Mouse (Mus musculus) myocyte (in vitro differentiated cells): ENCODE results near the gene Dcn. TPM values are rescaled to one million over a fixed set of nuclear protein-coding genes. Genes with fewer than 3 reads are reported as not detected.

Experiments used
- H3K27me3 ChIP-seq: one replicate; pipeline ENCODE4 v1.6.1; 2011; ENCODE audit not compliant: control insufficient read depth, insufficient read depth, insufficient read length
- H3K36me3 ChIP-seq: one replicate; pipeline ENCODE4 v1.6.1; 2011; ENCODE audit not compliant: control insufficient read depth, insufficient read depth
- H3K4me2 ChIP-seq: one replicate; pipeline ENCODE4 v1.6.1; 2011; ENCODE audit warnings: low read depth, control low read depth
- H3K4me3 ChIP-seq: one replicate; pipeline ENCODE4 v1.5.1; 2011; ENCODE audit warnings: mild to moderate bottlenecking, control low read depth, moderate library complexity
- H3K79me2 ChIP-seq: one replicate; pipeline ENCODE4 v1.6.1; 2011; ENCODE audit not compliant: control insufficient read depth, insufficient read depth
- H3ac ChIP-seq: one replicate; pipeline ENCODE4 v1.6.1; 2011; ENCODE audit not compliant: control insufficient read depth, insufficient read length
- CEBPB ChIP-seq: IDR thresholded peaks from 2 replicates; pipeline ENCODE4 v1.6.1; 2011; ENCODE audit warnings: mild to moderate bottlenecking, moderate library complexity; ENCODE audit not compliant: poor library complexity, insufficient read depth, severe bottlenecking
- E2F4 ChIP-seq: IDR thresholded peaks from one replicate; pipeline ENCODE4 v1.6.1; 2011; ENCODE audit warnings: mild to moderate bottlenecking, control low read depth, moderate library complexity; ENCODE audit not compliant: insufficient read depth
- MAX ChIP-seq: IDR thresholded peaks from one replicate; pipeline ENCODE4 v1.6.1; 2011; ENCODE audit warnings: low read depth, mild to moderate bottlenecking, control low read depth
- MYOD1 ChIP-seq, 3 experiments: IDR thresholded peaks; one replicate each; pipeline ENCODE4 v1.6.1; 2011; ENCODE audit warnings: control low read depth in 2 of 3, low read depth in 2 of 3, mild to moderate bottlenecking in 2 of 3, moderate library complexity in 1 of 3; ENCODE audit not compliant: insufficient read length in 2 of 3, control insufficient read depth in 1 of 3
- MYOG ChIP-seq, 3 experiments: IDR thresholded peaks; one replicate each; pipeline ENCODE4 v1.6.1; 2011; ENCODE audit warnings: control low read depth in 2 of 3, low read depth in 2 of 3, mild to moderate bottlenecking in 2 of 3; ENCODE audit not compliant: insufficient read length in 2 of 3, control insufficient read depth in 1 of 3, insufficient read depth in 1 of 3
- POLR2A ChIP-seq: IDR thresholded peaks from one replicate; pipeline ENCODE4 v1.6.1; 2011; ENCODE audit warnings: low read depth, mild to moderate bottlenecking, control low read depth, moderate library complexity; ENCODE audit not compliant: insufficient read length
- POLR2AphosphoS2 ChIP-seq: IDR thresholded peaks from one replicate; pipeline ENCODE4 v1.6.1; 2011; ENCODE audit warnings: low read depth, control low read depth; ENCODE audit not compliant: insufficient read length
- REST ChIP-seq: IDR thresholded peaks from one replicate; pipeline ENCODE4 v1.6.1; 2011; ENCODE audit warnings: mild to moderate bottlenecking, control low read depth, moderate library complexity; ENCODE audit not compliant: insufficient read depth, insufficient read length
- SRF ChIP-seq: IDR thresholded peaks from one replicate; pipeline ENCODE4 v1.6.1; 2011; ENCODE audit warnings: low read depth; ENCODE audit not compliant: control insufficient read depth, insufficient read length
- TCF12 ChIP-seq: IDR thresholded peaks from one replicate; pipeline ENCODE4 v1.6.1; 2011; ENCODE audit warnings: mild to moderate bottlenecking, control low read depth; ENCODE audit not compliant: poor library complexity, insufficient read depth, severe bottlenecking
- TCF3 ChIP-seq: IDR thresholded peaks from one replicate; pipeline ENCODE4 v1.6.1; 2011; ENCODE audit warnings: low read depth, control low read depth; ENCODE audit not compliant: insufficient read length
- USF1 ChIP-seq: IDR thresholded peaks from one replicate; pipeline ENCODE4 v1.6.1; 2011; ENCODE audit warnings: low read depth, mild to moderate bottlenecking, control low read depth, moderate library complexity
- polyA plus RNA-seq: library from polyadenylated mRNA; unstranded; fragments of >200 nt; fragmentation: generic; extraction: Trizol; gene quantifications from one replicate; pipeline ENCODE4 v1.2.1, GENCODE M21; 2012; ENCODE audit warnings: missing spikeins

The Dcn gene
- polyA plus RNA-seq, 1 experiment = 13.8 TPM

DNA sequence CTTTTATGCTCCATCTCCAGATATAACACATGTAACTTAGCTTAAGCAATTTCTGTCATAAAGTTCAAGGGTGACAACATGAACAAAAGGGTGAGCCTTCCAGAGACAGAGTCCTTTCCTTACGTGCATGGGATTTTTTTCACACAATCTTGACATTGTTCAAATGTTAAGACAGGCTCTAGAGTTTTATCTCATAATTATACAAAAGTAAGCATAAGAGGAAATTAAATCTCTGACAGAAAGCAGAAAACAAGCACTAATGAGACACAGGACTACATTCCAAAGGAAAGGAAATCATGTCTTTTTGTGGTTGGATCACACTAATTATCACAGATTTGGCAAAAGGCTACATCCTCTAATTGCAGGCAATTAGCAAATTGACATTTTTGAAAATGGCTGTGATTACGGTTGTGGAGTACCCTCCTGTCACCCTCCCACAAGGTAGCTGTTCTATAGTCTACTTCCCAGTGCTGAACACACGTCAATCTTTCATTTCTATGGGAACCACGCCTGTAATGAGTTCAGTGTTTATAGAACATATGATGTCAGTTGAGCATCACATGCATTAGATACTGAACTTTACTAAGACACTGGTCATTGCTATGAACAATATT, 13.1 kb downstream of the Dcn start:
- Histone ChIP-seq H3K36me3 (no peaks in the 10 kb centered on the region), H3K4me2 (no peak overlapping the region), H3ac (no peak overlapping the region), H3K4me3 (no peak overlapping the region), H3K79me2 (no peaks in the 10 kb centered on the region), H3K27me3 (no peaks in the 10 kb centered on the region)
- TF ChIP-seq CEBPB (no peak), MYOG (IDR thresholded peaks at IDR 0.05; ENCODE audit: control insufficient read depth in 1 of 3, insufficient read depth in 1 of 3, insufficient read length in 2 of 3, low read depth in 2 of 3) (no peak), TCF3 (no peak), TCF12 (no peak), SRF (no peak), POLR2A (no peak), POLR2AphosphoS2 (no peak), REST (no peak), E2F4 (no peak), MYOD1 (IDR thresholded peaks at IDR 0.05; ENCODE audit: control insufficient read depth in 1 of 3, insufficient read length in 2 of 3, low read depth in 2 of 3) (no peak), USF1 (no peak), MAX (no peak)

DNA sequence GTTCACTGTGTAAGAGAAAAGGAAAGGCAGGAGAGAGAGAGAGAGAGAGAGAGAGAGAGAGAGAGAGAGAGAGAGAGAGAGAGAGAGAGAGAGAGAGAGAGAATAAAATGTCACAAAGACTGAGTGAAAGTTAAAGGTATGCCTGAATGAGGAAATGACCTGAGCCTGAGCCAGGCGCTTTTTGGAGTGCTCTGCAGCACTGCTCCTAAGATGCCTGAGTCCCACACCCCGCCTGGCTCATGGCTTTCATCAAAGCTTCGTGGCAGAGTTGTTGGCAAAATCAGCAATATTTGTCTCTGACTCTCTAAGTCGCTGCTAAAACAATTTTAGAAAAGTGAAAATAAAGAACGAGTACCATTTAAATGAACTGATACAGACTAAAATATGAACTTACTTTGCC, 18.2 kb downstream of the Dcn start:
- Histone ChIP-seq H3K4me2 (no peak overlapping the region), H3K79me2 (no peaks in the 10 kb centered on the region), H3ac (no peak overlapping the region), H3K27me3 (no peaks in the 10 kb centered on the region), H3K36me3 (no peaks in the 10 kb centered on the region), H3K4me3 (no peak overlapping the region)
- TF ChIP-seq MYOD1 (IDR thresholded peaks at IDR 0.05; ENCODE audit: control insufficient read depth in 1 of 3, insufficient read length in 2 of 3, low read depth in 2 of 3) = no peak
- no peak for TF ChIP-seq SRF
- no peak for TF ChIP-seq USF1
- no peak for TF ChIP-seq TCF12
- TF ChIP-seq E2F4 = no peak
- no peak for TF ChIP-seq MYOG (IDR thresholded peaks at IDR 0.05; ENCODE audit: control insufficient read depth in 1 of 3, insufficient read depth in 1 of 3, insufficient read length in 2 of 3, low read depth in 2 of 3)
- no peak for TF ChIP-seq REST
- no peak for TF ChIP-seq TCF3
- no peak for TF ChIP-seq POLR2AphosphoS2

DNA sequence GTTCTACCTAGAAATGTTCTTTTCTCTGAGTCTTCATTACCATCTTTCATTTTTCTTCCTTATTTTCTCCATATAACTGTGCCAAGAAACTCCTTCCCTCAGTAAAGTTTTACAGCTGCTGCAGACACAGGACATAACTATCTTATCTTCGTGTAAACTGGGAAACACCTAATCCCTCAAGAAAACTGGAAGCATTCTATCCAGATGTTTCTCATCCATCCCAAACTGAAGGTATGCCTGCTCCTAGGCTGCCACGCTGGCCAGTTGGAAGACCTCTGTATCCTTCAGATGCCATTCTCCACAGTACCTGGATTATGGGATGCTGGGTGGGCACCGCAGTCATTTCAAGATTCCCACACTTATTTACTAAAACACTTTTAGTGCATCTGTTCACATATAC, 44.0 kb downstream of the Dcn start:
- no peak overlapping the region for H3K4me2 ChIP-seq
- no peak overlapping the region for H3K4me3 ChIP-seq
- H3K27me3 ChIP-seq = no peaks in the 10 kb centered on the region
- no peaks in the 10 kb centered on the region for H3K79me2 ChIP-seq
- TF ChIP-seq POLR2AphosphoS2 (no peak), REST (no peak), E2F4 (no peak), TCF12 (no peak), MAX (no peak), SRF (no peak), MYOG (IDR thresholded peaks at IDR 0.05; ENCODE audit: control insufficient read depth in 1 of 3, insufficient read depth in 1 of 3, insufficient read length in 2 of 3, low read depth in 2 of 3) (no peak), CEBPB (no peak), TCF3 (no peak), MYOD1 (IDR thresholded peaks at IDR 0.05; ENCODE audit: control insufficient read depth in 1 of 3, insufficient read length in 2 of 3, low read depth in 2 of 3) (no peak), POLR2A (no peak), USF1 (no peak)
- no peaks in the 10 kb centered on the region for H3K36me3 ChIP-seq
- no peak overlapping the region for H3ac ChIP-seq

DNA sequence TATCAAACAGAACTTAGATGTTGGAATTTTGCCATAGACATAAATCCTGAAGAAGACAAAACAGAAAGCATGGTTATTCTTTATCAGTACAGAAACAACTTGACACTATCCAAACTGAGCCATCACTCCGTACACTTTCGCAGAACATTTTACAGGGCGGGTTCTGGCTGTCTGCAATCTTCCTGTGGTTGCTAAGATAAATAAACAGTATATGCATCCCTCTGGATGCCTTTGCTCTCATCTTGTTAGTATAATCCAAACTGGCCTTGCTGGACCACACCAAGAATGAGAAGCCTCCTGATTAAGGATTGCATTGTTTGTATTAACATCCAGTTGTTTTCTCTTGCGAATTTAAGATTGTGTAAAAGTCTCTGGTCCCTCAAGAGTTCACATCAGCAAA, 56.3 kb downstream of the Dcn start:
- Histone ChIP-seq H3ac (no peak overlapping the region), H3K4me2 (peak overlapping the region; percentile 8), H3K36me3 (no peaks in the 10 kb centered on the region), H3K4me3 (no peak overlapping the region), H3K27me3 (no peaks in the 10 kb centered on the region), H3K79me2 (no peaks in the 10 kb centered on the region)
- no peak for TF ChIP-seq MYOG (IDR thresholded peaks at IDR 0.05; ENCODE audit: control insufficient read depth in 1 of 3, insufficient read depth in 1 of 3, insufficient read length in 2 of 3, low read depth in 2 of 3)
- TF ChIP-seq REST = no peak
- no peak for TF ChIP-seq SRF
- TF ChIP-seq E2F4 = no peak
- no peak for TF ChIP-seq CEBPB
- TF ChIP-seq POLR2AphosphoS2 = no peak
- TF ChIP-seq MYOD1 (IDR thresholded peaks at IDR 0.05; ENCODE audit: control insufficient read depth in 1 of 3, insufficient read length in 2 of 3, low read depth in 2 of 3) = no peak
- no peak for TF ChIP-seq TCF12
- TF ChIP-seq POLR2A = no peak
- no peak for TF ChIP-seq TCF3
- no peak for TF ChIP-seq USF1

DNA sequence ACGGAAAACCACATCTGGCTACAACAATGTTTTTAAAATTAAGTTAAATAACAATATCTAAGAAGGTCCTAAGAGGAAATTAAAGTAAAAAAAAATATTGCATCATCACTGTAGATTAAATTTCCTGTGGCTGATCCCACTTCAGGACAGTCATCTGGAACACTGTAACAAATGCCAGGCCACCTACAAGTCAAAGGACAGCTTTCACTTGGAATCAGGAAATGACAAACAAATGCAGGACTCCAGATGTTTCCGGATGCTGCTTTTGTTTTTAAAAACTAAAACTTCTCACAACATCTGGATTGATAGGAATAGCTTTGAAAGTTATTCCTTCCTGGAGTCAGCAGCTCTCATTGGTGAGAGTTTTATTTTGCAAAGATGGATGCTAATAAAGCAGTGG, 57.5 kb downstream of the Dcn start:
- H3K27me3 ChIP-seq = no peaks in the 10 kb centered on the region
- TF ChIP-seq MYOG (IDR thresholded peaks at IDR 0.05; ENCODE audit: control insufficient read depth in 1 of 3, insufficient read depth in 1 of 3, insufficient read length in 2 of 3, low read depth in 2 of 3) = no peak
- no peak for TF ChIP-seq POLR2A
- no peak for TF ChIP-seq USF1
- peak; percentile 85 for TF ChIP-seq CEBPB
- no peak for TF ChIP-seq REST
- TF ChIP-seq POLR2AphosphoS2 = no peak
- no peak for TF ChIP-seq MYOD1 (IDR thresholded peaks at IDR 0.05; ENCODE audit: control insufficient read depth in 1 of 3, insufficient read length in 2 of 3, low read depth in 2 of 3)
- no peaks in the 10 kb centered on the region for H3K79me2 ChIP-seq
- no peak overlapping the region for H3K4me3 ChIP-seq
- H3K36me3 ChIP-seq = no peaks in the 10 kb centered on the region
- peak overlapping the region; percentile 57 for H3K4me2 ChIP-seq
- no peak overlapping the region for H3ac ChIP-seq
